Mouse (Mus musculus): ENCODE data around the gene Dpf1. TPM values are rescaled to one million over a fixed set of nuclear protein-coding genes. Genes with fewer than 3 reads are reported as not detected.

Gene Dpf1
- total RNA-seq, 2 experiments from 2014 or later: 106 to 113 TPM

DNA sequence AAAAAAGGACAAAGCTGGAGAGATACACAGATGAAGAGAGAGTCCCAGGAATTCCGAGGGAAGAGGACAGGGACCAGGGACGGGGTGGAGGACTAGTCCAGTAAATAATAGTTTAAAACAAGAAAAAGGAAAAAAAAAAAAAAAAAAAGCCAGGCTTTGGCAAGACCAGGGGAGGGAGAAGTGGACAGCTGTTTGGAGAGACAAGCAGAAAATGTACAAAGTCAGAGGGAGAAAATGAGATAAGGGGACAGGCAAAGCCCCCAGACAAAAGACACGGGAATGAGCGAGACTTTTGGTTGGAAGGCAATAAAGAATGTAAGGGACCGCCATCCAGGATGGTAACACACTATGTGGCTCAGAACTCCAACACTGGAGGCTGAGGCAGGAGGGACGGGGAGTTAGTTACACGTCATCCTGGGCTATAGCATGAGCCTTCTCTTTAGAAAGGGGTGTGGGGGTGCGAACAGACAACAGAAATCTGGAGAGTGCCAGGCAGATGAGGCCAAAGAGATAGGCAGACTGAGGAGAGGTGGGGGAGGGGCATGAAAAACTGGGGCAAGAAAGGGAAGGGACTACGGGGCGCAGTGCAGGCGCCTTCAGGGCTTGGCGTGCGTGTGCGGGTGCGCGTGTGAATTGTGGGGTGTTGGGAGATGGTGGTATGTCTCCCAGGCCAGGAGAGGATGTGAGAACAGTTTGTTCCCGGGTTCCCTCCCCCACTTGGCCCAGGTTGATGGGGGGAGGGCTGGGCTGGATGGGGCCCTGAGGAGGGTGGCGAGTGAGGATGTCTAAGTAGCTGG is 14.6 kb downstream of the Dpf1 start:
- Histone ChIP-seq H3K27ac (peak overlapping the region; percentile 98), H3K4me3 (no peak overlapping the region)
- DNase-seq (ENCODE audit: low spot score in 2 of 2): peak; percentile 46 to 47
- TF ChIP-seq CTCF (conservative IDR thresholded peaks at IDR 0.05): no peak

- TF ChIP-seq CTCF (conservative IDR thresholded peaks at IDR 0.05): peak; percentile 64
- H3K27ac ChIP-seq: peak overlapping the region; percentile 98
- no peak overlapping the region for H3K4me3 ChIP-seq
- no peak for DNase-seq (ENCODE audit: low spot score in 2 of 2)
These were observed 15.9 kb downstream of the Dpf1 start for GRCm38 (mm10) chr7:29319337-29320307.

DNA sequence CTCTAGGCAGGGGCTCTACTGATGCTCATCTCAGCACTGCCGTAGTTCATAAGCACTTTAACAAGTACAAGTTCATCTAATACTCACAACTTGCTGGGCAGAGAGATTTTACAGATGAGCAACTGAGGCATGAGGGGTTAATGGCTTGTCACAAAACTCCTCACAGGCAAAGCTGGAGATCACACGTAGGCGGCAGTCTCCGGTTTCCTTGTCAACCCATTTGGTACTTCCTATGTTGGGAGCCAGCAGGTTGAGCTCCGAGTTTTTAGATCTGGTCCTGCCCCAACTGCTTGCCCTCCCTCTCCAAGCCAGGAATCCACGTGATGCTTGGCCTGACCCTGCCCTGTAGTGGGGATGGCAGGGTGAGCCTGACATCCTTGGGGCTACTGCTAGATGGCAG is 23.3 kb downstream of the Dpf1 start:
- no peak for DNase-seq (ENCODE audit: low spot score in 2 of 2)
- H3K4me3 ChIP-seq: no peak overlapping the region
- no peak for TF ChIP-seq CTCF (conservative IDR thresholded peaks at IDR 0.05)
- H3K27ac ChIP-seq: peak overlapping the region; percentile 88

DNA sequence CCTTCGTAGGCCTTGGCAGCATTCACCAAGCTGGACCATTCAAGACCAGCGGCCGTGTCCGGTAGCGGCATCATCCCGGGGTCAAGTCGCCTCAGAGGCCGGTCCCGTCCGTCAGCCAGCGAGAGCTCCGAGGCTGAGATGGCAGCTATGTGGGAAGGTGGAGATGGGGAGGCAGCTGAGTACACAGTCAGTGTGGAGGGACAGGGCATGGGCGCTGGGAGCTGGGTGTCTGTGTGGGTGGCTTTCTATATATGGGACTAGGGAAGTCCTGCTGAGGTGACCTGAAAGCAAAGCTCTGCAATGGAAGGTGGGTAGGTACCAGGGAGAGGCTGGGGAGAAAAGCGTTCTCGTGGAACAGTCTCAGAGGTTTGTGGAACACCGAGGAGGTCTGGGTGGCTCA is 25.2 kb downstream of the Dpf1 start:
- TF ChIP-seq CTCF (conservative IDR thresholded peaks at IDR 0.05): no peak
- no peak overlapping the region for H3K4me3 ChIP-seq
- no peak for DNase-seq (ENCODE audit: low spot score in 2 of 2)
- peak overlapping the region; percentile 88 for H3K27ac ChIP-seq

DNA sequence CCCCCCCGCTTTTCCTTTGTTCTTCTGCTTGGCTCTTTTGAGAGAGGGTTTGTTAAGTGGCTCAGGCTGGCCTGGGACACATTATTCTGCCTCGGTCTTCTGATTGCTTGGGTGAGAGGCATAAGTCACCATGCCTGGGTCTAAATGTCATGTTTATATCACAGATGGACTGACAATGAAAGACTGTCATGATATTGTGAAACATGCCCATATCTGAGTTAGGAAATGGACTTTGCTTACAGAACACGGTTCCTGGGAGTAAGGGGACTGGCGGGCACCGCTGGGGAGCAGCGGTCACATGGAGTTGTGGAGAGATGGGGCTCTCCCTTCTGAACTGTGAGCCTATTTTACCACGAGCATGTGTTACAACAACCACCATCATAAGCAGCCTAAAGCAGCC is 30.4 kb downstream of the Dpf1 start:
- DNase-seq (ENCODE audit: low spot score in 2 of 2): no peak
- no peak overlapping the region for H3K4me3 ChIP-seq
- peak overlapping the region; percentile 72; the same call in 1 of the 2 replicates for H3K27ac ChIP-seq
- no peak for TF ChIP-seq CTCF (conservative IDR thresholded peaks at IDR 0.05)

DNA sequence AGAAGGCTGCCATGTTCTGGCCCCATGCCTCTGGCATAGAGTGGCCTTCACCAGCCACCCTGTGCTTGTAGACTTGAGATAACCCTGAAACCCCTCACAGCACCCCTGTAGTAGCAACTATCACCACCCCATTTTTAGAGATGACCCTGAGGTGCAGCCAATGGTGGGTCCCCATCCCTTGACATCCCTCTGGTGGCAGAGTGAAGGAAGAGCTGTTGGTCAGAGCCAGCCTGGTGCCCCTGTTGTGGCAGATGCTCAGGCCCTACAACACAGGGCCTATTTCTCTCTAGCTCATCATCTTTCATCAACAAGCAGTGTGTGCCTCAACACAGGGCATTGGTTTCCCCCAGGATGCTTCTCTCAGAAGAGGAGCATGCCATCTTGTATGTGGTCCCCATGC is 31.5 kb downstream of the Dpf1 start:
- peak overlapping the region; percentile 72 for H3K27ac ChIP-seq
- TF ChIP-seq CTCF (conservative IDR thresholded peaks at IDR 0.05): peak; percentile 67

GRCm38 (mm10) chr7:29335841-29336671 is 32.3 kb downstream of the Dpf1 start:
- Histone ChIP-seq H3K27ac (peak overlapping the region; percentile 72; the same call in 1 of the 2 replicates), H3K4me3 (no peak overlapping the region)
- no peak for DNase-seq (ENCODE audit: low spot score in 2 of 2)
- no peak for TF ChIP-seq CTCF (conservative IDR thresholded peaks at IDR 0.05)

More for the DNA sequence above, 31.5 kb downstream of the Dpf1 start:
- no peak overlapping the region for H3K4me3 ChIP-seq
- DNase-seq (ENCODE audit: low spot score in 2 of 2): no peak

- Histone ChIP-seq H3K27ac (no peak overlapping the region), H3K4me3 (no peak overlapping the region)
- TF ChIP-seq CTCF (conservative IDR thresholded peaks at IDR 0.05): peak; percentile 61
- no peak for DNase-seq (ENCODE audit: low spot score in 2 of 2)
These were observed 33.1 kb downstream of the Dpf1 start for GRCm38 (mm10) chr7:29336795-29337319.

DNA sequence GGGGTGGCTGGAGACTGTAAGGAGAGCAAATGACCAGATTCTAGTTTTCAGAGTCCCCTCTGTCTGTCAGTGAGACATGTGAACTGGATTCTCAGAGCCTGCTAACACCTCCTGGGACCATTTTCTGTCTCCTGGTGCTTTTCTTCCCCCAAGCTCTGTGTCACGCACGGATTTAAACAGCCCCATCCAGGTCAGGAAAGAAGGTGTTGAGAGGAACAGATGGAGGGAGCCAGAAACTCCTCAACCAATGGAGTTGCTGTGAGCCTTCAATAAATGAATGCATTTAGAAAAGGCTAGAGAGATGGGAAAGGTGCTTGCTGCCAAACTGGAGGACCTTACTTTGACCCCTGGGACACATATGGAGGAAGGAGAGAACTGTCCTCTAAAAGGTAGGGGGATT is 34.0 kb downstream of the Dpf1 start:
- no peak for DNase-seq (ENCODE audit: low spot score in 2 of 2)
- H3K4me3 ChIP-seq: no peak overlapping the region
- TF ChIP-seq CTCF (conservative IDR thresholded peaks at IDR 0.05): no peak
- H3K27ac ChIP-seq: no peak overlapping the region

DNA sequence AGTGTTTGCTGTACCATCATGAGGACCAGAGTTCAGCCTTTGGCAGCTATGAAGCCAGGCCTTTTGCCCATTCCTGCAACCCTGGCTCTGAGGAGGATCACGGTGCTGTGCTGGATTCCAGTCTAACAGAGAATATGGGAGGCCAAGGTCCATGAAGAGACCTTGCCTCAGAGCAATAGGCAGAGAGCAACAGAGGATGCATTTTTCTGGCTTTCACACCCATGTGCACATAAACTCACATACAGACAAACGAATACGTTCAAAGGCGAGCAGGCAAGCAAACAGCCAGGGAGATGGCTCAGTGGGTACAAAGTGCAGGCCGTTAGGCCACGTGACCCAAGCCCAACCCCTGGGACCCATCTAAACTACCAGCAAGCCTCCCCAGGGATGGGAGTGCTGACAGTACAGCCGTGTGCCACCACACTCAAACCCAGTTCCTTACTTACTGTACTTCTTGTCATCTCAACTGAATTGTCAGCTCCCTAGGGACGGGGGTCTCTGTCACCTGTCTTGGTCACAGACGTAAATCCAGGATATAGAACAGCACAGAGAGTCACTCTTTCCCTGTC is 34.7 kb downstream of the Dpf1 start:
- TF ChIP-seq CTCF (conservative IDR thresholded peaks at IDR 0.05): no peak
- Histone ChIP-seq H3K27ac (no peak overlapping the region), H3K4me3 (no peak overlapping the region)
- DNase-seq (ENCODE audit: low spot score in 2 of 2): no peak

DNA sequence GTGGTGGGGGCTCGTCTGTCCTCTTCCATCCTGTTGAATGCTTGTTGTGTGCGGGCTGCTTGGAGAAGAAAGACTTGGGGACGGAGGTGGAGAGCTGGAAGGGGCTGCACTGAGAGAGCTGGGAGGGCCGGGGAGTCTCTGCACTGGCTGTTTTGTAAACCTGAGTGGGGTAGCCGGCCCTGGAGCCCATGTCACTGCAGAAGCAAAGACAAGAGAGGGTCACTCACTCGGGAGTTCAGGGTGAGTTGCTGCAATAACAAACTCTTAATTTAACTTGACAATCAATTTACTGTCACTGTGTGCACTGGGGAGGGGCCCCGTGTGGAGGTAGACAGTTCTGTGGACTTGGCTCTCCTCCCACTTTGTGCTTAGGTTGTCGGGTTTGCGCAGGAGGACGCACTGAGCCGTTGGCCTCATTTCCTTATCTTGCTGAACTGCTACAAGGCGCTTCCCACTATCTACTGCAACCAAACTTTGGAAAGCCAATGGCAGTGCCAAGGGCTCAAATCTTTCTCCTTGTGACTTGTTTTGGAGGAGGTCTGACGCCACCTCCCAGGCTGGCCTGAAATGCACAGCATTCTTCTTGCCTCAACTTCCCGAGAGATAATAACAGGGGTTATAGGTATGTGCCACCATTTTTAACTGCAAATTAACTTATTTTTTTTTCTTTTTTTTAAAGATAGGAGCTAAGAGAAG is 35.4 kb downstream of the Dpf1 start:
- Histone ChIP-seq H3K27ac (no peak overlapping the region), H3K4me3 (no peak overlapping the region)
- DNase-seq (ENCODE audit: low spot score in 2 of 2): no peak
- TF ChIP-seq CTCF (conservative IDR thresholded peaks at IDR 0.05): no peak

Measured in layer of hippocampus, adult 2 months (tissue).